In the genomic region with DNA sequence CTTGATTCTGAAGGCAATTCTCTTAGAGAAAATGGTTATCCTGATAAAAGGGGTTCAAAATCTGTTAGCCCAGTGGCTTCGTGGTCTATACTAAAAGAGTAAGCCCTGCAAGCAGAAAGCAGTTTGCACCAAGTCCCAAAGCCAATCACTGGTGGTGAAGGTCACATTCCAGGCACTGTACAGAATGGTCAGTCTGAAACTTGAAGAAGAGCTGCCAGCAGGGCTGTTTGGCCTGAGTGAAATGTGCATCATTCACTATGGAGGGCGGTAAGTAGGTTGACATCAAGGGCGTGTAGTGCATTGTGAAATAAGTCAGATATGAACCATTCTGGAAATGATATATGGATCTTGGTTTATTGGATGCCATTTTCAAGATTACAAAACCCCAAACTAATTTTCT, we compare ENCODE assay signal across 13 mouse cellular contexts.
"Had no signal": no experiment of that assay in that cellular context is flagged by ENCODE, and none has a peak within 500 bp of the region (broad histone marks: within the 10 kb centered on the region; RNA-seq: fewer than 3 reads in every experiment).

No protein-coding gene starts in this region.

- H3K27me3 ChIP-seq: midbrain, embryonic 12.5 days; midbrain, embryonic 15.5 days; neural tube, embryonic 12.5 days had no signal

- H3K4me1 ChIP-seq: midbrain, embryonic 10.5 days; midbrain, embryonic 12.5 days; midbrain, embryonic 15.5 days; neural tube, embryonic 12.5 days had no signal

- H3K4me2 ChIP-seq: lung, embryonic 14.5 days; midbrain, embryonic 12.5 days; midbrain, embryonic 15.5 days; neural tube, embryonic 12.5 days had no signal

- H3K27ac ChIP-seq: midbrain, embryonic 10.5 days; midbrain, embryonic 12.5 days; midbrain, embryonic 15.5 days; neural tube, embryonic 12.5 days had no signal

- H3K36me3 ChIP-seq: midbrain, embryonic 10.5 days; midbrain, embryonic 12.5 days; midbrain, embryonic 15.5 days; neural tube, embryonic 12.5 days had no signal

- DNase-seq: lung, adult 18-20 months; lung, embryonic 14.5 days; lung, postnatal 10 days; lung, postnatal 4 days; right cerebral cortex, postnatal 14 days; spleen, adult 18-20 months; thymus, adult 18-20 months; thymus, postnatal 14 days; thymus, postnatal 36 days had no signal

- H3K4me3 ChIP-seq: midbrain, embryonic 10.5 days; midbrain, embryonic 12.5 days; midbrain, embryonic 15.5 days; neural tube, embryonic 12.5 days had no signal

- H3K9me3 ChIP-seq: midbrain, embryonic 10.5 days; midbrain, embryonic 12.5 days; midbrain, embryonic 15.5 days; neural tube, embryonic 12.5 days had no signal

- ATAC-seq: midbrain, embryonic 15.5 days had no signal

- H3K9ac ChIP-seq: lung, embryonic 14.5 days; midbrain, embryonic 12.5 days; midbrain, embryonic 15.5 days; neural tube, embryonic 12.5 days had no signal
